In the genomic region with DNA sequence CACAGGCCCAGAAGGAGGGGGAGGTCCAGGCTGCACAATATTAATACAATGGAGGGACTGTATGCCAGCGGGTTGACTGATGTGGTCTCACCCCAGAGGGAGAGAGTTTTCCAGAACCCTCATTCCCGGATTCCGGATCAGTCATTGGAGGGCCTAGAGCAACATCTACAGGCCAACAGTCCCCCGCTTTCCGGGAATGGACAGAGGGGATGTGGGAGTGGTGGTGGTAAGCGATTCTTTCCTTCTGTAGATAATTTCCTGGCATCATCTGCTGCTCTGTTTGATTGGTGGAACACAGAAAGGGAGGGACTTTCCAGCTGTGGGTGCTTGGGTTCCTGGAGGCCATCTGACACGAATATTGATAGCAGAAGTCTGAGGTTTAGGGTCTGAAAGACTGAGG, we compare ENCODE assay signal across 9 mouse cellular contexts. TPM values are rescaled to one million over a fixed set of nuclear protein-coding genes. Genes with fewer than 3 reads are reported as not detected.
A peak's percentile ranks its signal among the peaks of the same experiment; 100 is the strongest.
DNase-seq lines count a peak whose midpoint lies in the region; ATAC-seq and TF ChIP-seq lines count a peak whose summit lies in the region.
"Had no signal": no experiment of that assay in that cellular context is flagged by ENCODE, and none has a peak within 500 bp of the region (broad histone marks: within the 10 kb centered on the region; RNA-seq: fewer than 3 reads in every experiment).

No protein-coding gene starts in this region.

- no peak for DNase-seq in liver, embryonic 11.5 days (ENCODE audit: low spot score)
- peak; percentile 81 to 88 for DNase-seq in heart, adult 9 months (ENCODE audit: low spot score in 2 of 2)
- peak; percentile 52 to 70 for DNase-seq in kidney, postnatal 4 days
- no peak for DNase-seq in embryo, embryonic 10 days (ENCODE audit: low spot score)
- DNase-seq in forebrain, postnatal 0 days, result no peak
- no peak for DNase-seq in adrenal gland, postnatal 4 days (ENCODE audit: low spot score in 2 of 2)

- TF ChIP-seq POLR2A in small intestine, adult 2 months (IDR thresholded peaks at IDR 0.05; ENCODE audit: low read depth, low read length), result no peak

- H3K27me3 ChIP-seq in liver, embryonic 12.5 days (replicated peaks), result no peaks in the 10 kb centered on the region
- H3K27me3 ChIP-seq in liver, embryonic 11.5 days (replicated peaks; ENCODE audit: control insufficient read depth, insufficient read depth, low read length), result no peaks in the 10 kb centered on the region
- no peaks in the 10 kb centered on the region for H3K27me3 ChIP-seq in small intestine, adult 2 months (ENCODE audit: control insufficient read depth, insufficient read depth, low read length)
- H3K27me3 ChIP-seq in forebrain, postnatal 0 days (ENCODE audit: insufficient read depth, low read length), result no peaks in the 10 kb centered on the region; the same call in 1 of the 2 replicates

- no peak for ATAC-seq in liver, embryonic 12.5 days
- ATAC-seq in liver, embryonic 11.5 days (replicated peaks; ENCODE audit: low FRiP score), result no peak
- ATAC-seq in forebrain, postnatal 0 days, result no peak

- no peak for TF ChIP-seq CTCF in small intestine, adult 2 months (IDR thresholded peaks at IDR 0.05; ENCODE audit: extremely low read depth, insufficient read length, insufficient replicate concordance, low read depth, low read length)
- no peak for TF ChIP-seq CTCF in forebrain, postnatal 0 days (IDR thresholded peaks at IDR 0.05; ENCODE audit: low read depth)

- 31% methylated on average over 7 of the region's 7 CpGs for WGBS in liver, embryonic 12.5 days (ENCODE audit: insufficient replicate concordance)
- WGBS in liver, embryonic 11.5 days, result 41% methylated on average over 7 of the region's 7 CpGs
- 41% methylated on average over 7 of the region's 7 CpGs for WGBS in small intestine, adult 2 months
- WGBS in forebrain, postnatal 0 days, result 64% methylated on average over 7 of the region's 7 CpGs

- peak overlapping the region; percentile 19; the same call in 1 of the 2 replicates for H3K4me2 ChIP-seq in liver, embryonic 12.5 days
- no peak overlapping the region; the same call in 1 of the 2 replicates for H3K4me2 ChIP-seq in liver, embryonic 11.5 days
- H3K4me2 ChIP-seq in forebrain, postnatal 0 days (ENCODE audit: low read depth), result no peak overlapping the region

- H3K9ac ChIP-seq in liver, embryonic 12.5 days, result no peak overlapping the region
- no peak overlapping the region for H3K9ac ChIP-seq in liver, embryonic 11.5 days (ENCODE audit: low read depth, low read length)
- H3K9ac ChIP-seq in forebrain, postnatal 0 days, result no peak overlapping the region

- H3K4me1 ChIP-seq in liver, embryonic 12.5 days, result peaks cover 67% of the 10 kb centered on the region
- peaks cover 51% of the 10 kb centered on the region for H3K4me1 ChIP-seq in liver, embryonic 11.5 days (replicated peaks; ENCODE audit: control insufficient read depth, insufficient read depth, low read length)
- peaks cover 5% of the 10 kb centered on the region for H3K4me1 ChIP-seq in small intestine, adult 2 months (ENCODE audit: control insufficient read depth, insufficient read depth, insufficient read length, low read length)
- peaks cover 7% of the 10 kb centered on the region; the same call in 1 of the 2 replicates for H3K4me1 ChIP-seq in forebrain, postnatal 0 days (ENCODE audit: insufficient read depth)

- no peak overlapping the region for H3K4me3 ChIP-seq in liver, embryonic 12.5 days
- no peak overlapping the region for H3K4me3 ChIP-seq in liver, embryonic 11.5 days (ENCODE audit: low read depth, low read length)
- no peak overlapping the region for H3K4me3 ChIP-seq in small intestine, adult 2 months (ENCODE audit: low read depth, low read length)
- H3K4me3 ChIP-seq in forebrain, postnatal 0 days (ENCODE audit: low read depth, low read length), result no peak overlapping the region

- no peaks in the 10 kb centered on the region for H3K9me3 ChIP-seq in liver, embryonic 12.5 days (replicated peaks)
- H3K9me3 ChIP-seq in liver, embryonic 11.5 days (ENCODE audit: control insufficient read depth, low read length), result no peaks in the 10 kb centered on the region
- no peaks in the 10 kb centered on the region for H3K9me3 ChIP-seq in forebrain, postnatal 0 days (ENCODE audit: low read length)

- no peaks in the 10 kb centered on the region for H3K36me3 ChIP-seq in liver, embryonic 12.5 days
- no peaks in the 10 kb centered on the region for H3K36me3 ChIP-seq in liver, embryonic 11.5 days (ENCODE audit: control insufficient read depth, insufficient read depth, low read length)
- no peaks in the 10 kb centered on the region for H3K36me3 ChIP-seq in small intestine, adult 2 months (ENCODE audit: control insufficient read depth, insufficient read depth, low read length)
- H3K36me3 ChIP-seq in forebrain, postnatal 0 days (ENCODE audit: insufficient read depth), result no peaks in the 10 kb centered on the region

- peak overlapping the region; percentile 47 for H3K27ac ChIP-seq in liver, embryonic 12.5 days
- no peak overlapping the region for H3K27ac ChIP-seq in liver, embryonic 11.5 days (ENCODE audit: low read depth, low read length)
- H3K27ac ChIP-seq in small intestine, adult 2 months (ENCODE audit: insufficient read depth, low read depth, low read length), result peak overlapping the region; percentile 17; the same call in 1 of the 2 replicates
- H3K27ac ChIP-seq in forebrain, postnatal 0 days (ENCODE audit: low read depth, low read length), result no peak overlapping the region

RNA-seq across cellular contexts. Expression of a gene that starts 1.6 kb away (rescaled TPM):
- not detected in 2 replicates for polyA plus RNA-seq in liver, embryonic 12.5 days (2016; fragmentation: Nextera tagmentation; extraction: Ambion mirVana)
- polyA plus RNA-seq in liver, embryonic 11.5 days (2014; fragmentation: Nextera tagmentation; extraction: Ambion mirVana), result not detected in 2 replicates
- not detected in 2 replicates for polyA plus RNA-seq in small intestine, adult 2 months (2012; rRNA removed)
- total RNA-seq in forebrain, postnatal 0 days (2014; rRNA removed), result not detected in 2 replicates
- polyA plus RNA-seq in forebrain, postnatal 0 days (2015; fragmentation: Nextera tagmentation; extraction: Ambion mirVana), result not detected in 2 replicates
- not detected for total RNA-seq in adrenal gland, postnatal 4 days (2021)
- polyA plus RNA-seq: large intestine, adult 2 months had no signal

RNA-seq across cellular contexts. Expression of a gene that starts 5.0 kb away (rescaled TPM):
- polyA plus RNA-seq in liver, embryonic 12.5 days (2016; fragmentation: Nextera tagmentation; extraction: Ambion mirVana), result 1.3 TPM in 2 replicates
- polyA plus RNA-seq in liver, embryonic 11.5 days (2014; fragmentation: Nextera tagmentation; extraction: Ambion mirVana), result 2.3 and 3.6 TPM in 2 replicates
- 1.6 and 2.8 TPM in 2 replicates for polyA plus RNA-seq in small intestine, adult 2 months (2012; rRNA removed)
- 1.0 and 1.3 TPM in 2 replicates for total RNA-seq in forebrain, postnatal 0 days (2014; rRNA removed)
- polyA plus RNA-seq in forebrain, postnatal 0 days (2015; fragmentation: Nextera tagmentation; extraction: Ambion mirVana), result 0.58 and 0.88 TPM in 2 replicates
- 1 to 10 TPM; 3.4 to 4.1 TPM for total RNA-seq in adrenal gland, postnatal 4 days (2021)

RNA-seq across cellular contexts. Expression of a gene that starts 17.7 kb away (rescaled TPM):
- polyA plus RNA-seq in liver, embryonic 12.5 days (2016; fragmentation: Nextera tagmentation; extraction: Ambion mirVana), result 1.2 and 1.4 TPM in 2 replicates
- polyA plus RNA-seq in liver, embryonic 11.5 days (2014; fragmentation: Nextera tagmentation; extraction: Ambion mirVana), result 0.57 and 0.62 TPM in 2 replicates
- polyA plus RNA-seq in small intestine, adult 2 months (2012; rRNA removed), result 21.1 and 46.3 TPM in 2 replicates
- not detected in 2 replicates for total RNA-seq in forebrain, postnatal 0 days (2014; rRNA removed)
- polyA plus RNA-seq in forebrain, postnatal 0 days (2015; fragmentation: Nextera tagmentation; extraction: Ambion mirVana), result 0.10 and 0.23 TPM in 2 replicates
- total RNA-seq in adrenal gland, postnatal 4 days (2021), result 1 to 10 TPM in 1 of 2 experiments, under 1 TPM in 1; 0.17 to 1.7 TPM

RNA-seq across cellular contexts. Expression of a gene that starts 19.2 kb away (rescaled TPM):
- 7.6 and 8.1 TPM in 2 replicates for polyA plus RNA-seq in liver, embryonic 12.5 days (2016; fragmentation: Nextera tagmentation; extraction: Ambion mirVana)
- polyA plus RNA-seq in liver, embryonic 11.5 days (2014; fragmentation: Nextera tagmentation; extraction: Ambion mirVana), result 8.6 and 8.7 TPM in 2 replicates
- 7.3 and 11.6 TPM in 2 replicates for polyA plus RNA-seq in small intestine, adult 2 months (2012; rRNA removed)
- 0.90 TPM in 1 of 2 replicates, not detected in the other for total RNA-seq in forebrain, postnatal 0 days (2014; rRNA removed)
- polyA plus RNA-seq in forebrain, postnatal 0 days (2015; fragmentation: Nextera tagmentation; extraction: Ambion mirVana), result 0.26 and 0.48 TPM in 2 replicates
- 1 to 10 TPM; 1.4 to 1.7 TPM for total RNA-seq in adrenal gland, postnatal 4 days (2021)

RNA-seq across cellular contexts. Expression of a gene that starts 24.6 kb away (rescaled TPM):
- 2.3 TPM in 2 replicates for polyA plus RNA-seq in liver, embryonic 12.5 days (2016; fragmentation: Nextera tagmentation; extraction: Ambion mirVana)
- polyA plus RNA-seq in liver, embryonic 11.5 days (2014; fragmentation: Nextera tagmentation; extraction: Ambion mirVana), result 3.2 and 4.0 TPM in 2 replicates
- 1.8 and 2.6 TPM in 2 replicates for polyA plus RNA-seq in small intestine, adult 2 months (2012; rRNA removed)
- 9.2 and 10.5 TPM in 2 replicates for total RNA-seq in forebrain, postnatal 0 days (2014; rRNA removed)
- polyA plus RNA-seq in forebrain, postnatal 0 days (2015; fragmentation: Nextera tagmentation; extraction: Ambion mirVana), result 10.6 and 11.4 TPM in 2 replicates
- total RNA-seq in adrenal gland, postnatal 4 days (2021), result 1 to 10 TPM; 4.8 to 5.6 TPM

Comparison
In these comparisons a context has a peak if more than half of its experiments do, and no peak if none do; other contexts are left out.
1. H3K27ac ChIP-seq: peak in liver, embryonic 12.5 days (single experiment) and small intestine, adult 2 months (single experiment); none in liver, embryonic 11.5 days (single experiment) and forebrain, postnatal 0 days (single experiment).
2. DNase-seq: peak in heart, adult 9 months (2 of 2) and kidney, postnatal 4 days (2 of 2); none in liver, embryonic 11.5 days (single experiment), embryo, embryonic 10 days (single experiment), forebrain, postnatal 0 days (single experiment) and adrenal gland, postnatal 4 days (0 of 2).